Mouse (Mus musculus) spleen, adult 2 months (tissue): ENCODE data around the gene Gm29735.

Experiments
- CTCF ChIP-seq: fragments of 200-500 bp; IDR thresholded peaks from 2 replicates; pipeline ENCODE4 v1.5.1; 2011; ENCODE audit warnings: mild to moderate bottlenecking, inconsistent platforms; ENCODE audit not compliant: insufficient read depth, insufficient read length, insufficient replicate concordance; ENCODE audit errors: extremely low read depth
- POLR2A ChIP-seq: fragments of 200-500 bp; IDR thresholded peaks from 2 replicates; pipeline ENCODE4 v1.6.1; 2011; ENCODE audit warnings: low read depth, low read length, inconsistent platforms

DNA sequence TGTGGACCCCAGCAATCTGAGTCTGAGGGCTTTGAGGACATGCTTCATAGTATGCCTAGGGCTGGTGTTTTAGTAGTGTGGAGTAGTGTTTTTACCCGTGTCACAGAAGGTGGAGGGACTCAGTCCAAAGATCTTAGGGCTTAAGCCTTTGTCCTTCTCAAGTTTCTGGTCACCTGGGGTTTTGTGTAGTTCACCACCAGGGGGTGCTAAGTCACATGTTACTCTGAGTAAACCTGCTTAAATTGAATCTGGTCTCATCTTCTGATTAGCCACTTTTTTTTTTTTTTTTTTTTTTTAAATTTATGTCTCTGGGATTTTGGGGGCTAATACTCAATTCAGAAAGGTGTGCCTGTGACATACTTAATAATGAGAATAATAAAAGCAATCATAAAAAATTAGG is 10.9 kb downstream of the Gm29735 start:
- TF ChIP-seq CTCF: no peak
- TF ChIP-seq POLR2A: no peak
